Mouse (Mus musculus): ENCODE results near the gene Tnn. TPM values are rescaled to one million over a fixed set of nuclear protein-coding genes. Genes with fewer than 3 reads are reported as not detected.

The Tnn gene
- polyA plus RNA-seq, 1 experiment from 2014 or later = 0.15 TPM

DNA sequence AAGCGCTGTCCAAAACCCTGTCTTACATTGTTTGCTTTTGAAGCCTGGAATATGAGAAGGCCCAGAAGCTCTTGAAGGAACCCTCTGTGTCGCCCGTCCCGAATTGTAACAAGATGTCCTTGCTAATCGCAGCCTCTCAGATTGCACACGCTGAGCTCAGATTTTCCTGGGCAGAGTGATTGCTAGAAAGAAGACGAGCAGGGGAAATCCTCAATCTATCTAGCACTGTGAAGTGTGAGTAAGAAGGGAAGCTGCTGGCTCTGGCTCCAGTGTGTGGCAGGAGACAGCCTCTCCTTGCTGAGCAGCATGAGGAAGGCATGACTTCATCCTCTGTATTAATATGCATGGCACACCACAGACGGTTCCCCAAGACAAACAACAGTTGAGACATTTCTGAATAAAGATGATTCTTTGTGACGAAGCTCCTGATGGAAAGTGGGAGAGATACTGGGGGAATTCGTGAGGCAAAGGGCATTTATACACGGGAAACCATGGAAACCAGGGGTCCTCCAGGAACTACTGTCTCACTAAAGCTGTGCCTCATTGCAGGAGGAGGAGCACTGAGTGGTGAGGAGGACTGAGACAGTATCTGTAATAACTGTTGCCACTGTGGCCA, 4.0 kb downstream of the Tnn start:
- 53% methylated on average over 11 of the region's 11 CpGs for WGBS
- no peaks in the 10 kb centered on the region for H3K27me3 ChIP-seq (replicated peaks; ENCODE audit: control insufficient read depth, insufficient read depth, low read length)
- no peaks in the 10 kb centered on the region for H3K9me3 ChIP-seq (ENCODE audit: control insufficient read depth, low read length)
- no peak overlapping the region for H3K4me2 ChIP-seq (ENCODE audit: low read length)
- H3K36me3 ChIP-seq (ENCODE audit: control insufficient read depth, insufficient read depth) = no peaks in the 10 kb centered on the region
- ATAC-seq = peak; percentile 83
- peaks cover 10% of the 10 kb centered on the region for H3K4me1 ChIP-seq (replicated peaks; ENCODE audit: control insufficient read depth, insufficient read depth, low read length)
- no peak overlapping the region for H3K9ac ChIP-seq (replicated peaks; ENCODE audit: low read depth, low read length)
- H3K27ac ChIP-seq (ENCODE audit: low read length) = no peak overlapping the region
- H3K4me3 ChIP-seq (replicated peaks; ENCODE audit: low read length) = no peak overlapping the region

DNA sequence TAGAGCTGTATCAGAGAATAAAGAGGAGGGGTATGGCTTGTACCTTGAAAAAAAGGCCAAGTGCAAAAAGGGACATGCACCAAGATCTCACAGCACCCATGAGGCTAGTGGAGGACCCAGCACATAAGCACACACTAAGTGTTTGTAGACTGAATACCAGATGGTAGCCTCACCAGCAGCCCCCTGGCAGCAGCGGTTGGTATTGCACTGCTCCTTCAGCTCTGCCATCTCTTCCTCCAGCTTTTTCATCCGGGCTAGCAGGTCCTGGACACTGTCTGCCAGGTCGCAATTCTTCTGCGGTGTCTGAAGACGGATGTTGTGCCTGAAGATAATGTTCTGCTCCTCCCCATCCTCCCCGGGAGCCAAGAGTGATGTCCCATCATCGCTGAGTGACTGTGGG, 6.1 kb downstream of the Tnn start:
- Histone ChIP-seq H3K9ac (replicated peaks; ENCODE audit: low read depth, low read length) (no peak overlapping the region), H3K27me3 (replicated peaks; ENCODE audit: control insufficient read depth, insufficient read depth, low read length) (no peaks in the 10 kb centered on the region), H3K36me3 (ENCODE audit: control insufficient read depth, insufficient read depth) (no peaks in the 10 kb centered on the region), H3K4me1 (replicated peaks; ENCODE audit: control insufficient read depth, insufficient read depth, low read length) (peaks cover 10% of the 10 kb centered on the region), H3K4me3 (replicated peaks; ENCODE audit: low read length) (no peak overlapping the region), H3K9me3 (ENCODE audit: control insufficient read depth, low read length) (no peaks in the 10 kb centered on the region), H3K27ac (ENCODE audit: low read length) (no peak overlapping the region), H3K4me2 (ENCODE audit: low read length) (no peak overlapping the region)
- 90% methylated on average over 7 of the region's 7 CpGs for WGBS
- ATAC-seq = no peak

DNA sequence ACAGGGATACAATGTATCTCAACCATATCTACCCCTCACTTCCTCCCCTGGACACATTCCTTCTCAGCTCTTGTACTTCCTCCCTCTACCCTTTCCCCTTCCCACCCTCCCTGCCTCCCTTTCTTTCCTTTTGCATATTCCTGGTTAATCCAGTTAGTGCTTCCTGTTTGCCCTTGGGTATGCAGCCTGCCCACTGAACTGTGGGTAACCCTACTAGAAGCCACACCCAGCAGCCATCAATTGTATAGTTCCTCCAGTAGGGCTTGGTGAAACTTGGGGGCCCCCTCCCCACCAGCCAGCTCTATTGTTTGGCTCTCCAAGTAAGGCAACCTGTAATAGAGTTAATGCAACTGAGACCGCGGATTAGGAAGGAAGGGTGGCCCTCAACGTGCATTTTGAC, 7.8 kb downstream of the Tnn start:
- H3K4me2 ChIP-seq (ENCODE audit: low read length) = no peak overlapping the region
- H3K27ac ChIP-seq (ENCODE audit: low read length) = no peak overlapping the region
- WGBS = 70% methylated on average over 3 of the region's 3 CpGs
- peaks cover 10% of the 10 kb centered on the region for H3K4me1 ChIP-seq (replicated peaks; ENCODE audit: control insufficient read depth, insufficient read depth, low read length)
- H3K9me3 ChIP-seq (ENCODE audit: control insufficient read depth, low read length) = no peaks in the 10 kb centered on the region
- no peak overlapping the region for H3K4me3 ChIP-seq (replicated peaks; ENCODE audit: low read length)
- no peaks in the 10 kb centered on the region for H3K27me3 ChIP-seq (replicated peaks; ENCODE audit: control insufficient read depth, insufficient read depth, low read length)
- no peaks in the 10 kb centered on the region for H3K36me3 ChIP-seq (ENCODE audit: control insufficient read depth, insufficient read depth)
- H3K9ac ChIP-seq (replicated peaks; ENCODE audit: low read depth, low read length) = no peak overlapping the region
- no peak for ATAC-seq

DNA sequence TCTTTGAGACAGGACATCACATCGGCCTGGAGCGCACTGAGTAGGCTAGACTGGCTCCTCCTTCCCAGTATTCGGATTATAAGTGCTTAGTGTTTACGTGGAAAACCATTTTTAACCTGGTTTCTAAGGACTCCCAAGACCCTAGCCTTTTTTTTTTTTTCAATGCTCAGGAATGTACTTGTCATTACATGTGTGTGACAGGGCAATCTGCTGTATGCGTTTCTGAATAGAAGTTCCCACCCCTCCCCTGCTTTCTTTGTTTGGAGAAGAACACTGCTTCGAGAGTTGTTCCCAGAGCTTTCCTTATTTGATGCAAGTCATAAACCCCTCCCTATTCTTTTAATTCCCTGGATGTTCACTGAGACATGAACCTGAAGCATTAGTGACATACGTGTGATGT, 9.0 kb downstream of the Tnn start:
- Histone ChIP-seq H3K27me3 (replicated peaks; ENCODE audit: control insufficient read depth, insufficient read depth, low read length) (no peaks in the 10 kb centered on the region), H3K9me3 (ENCODE audit: control insufficient read depth, low read length) (no peaks in the 10 kb centered on the region), H3K4me1 (replicated peaks; ENCODE audit: control insufficient read depth, insufficient read depth, low read length) (peaks cover 4% of the 10 kb centered on the region; the same call in 1 of the 2 replicates), H3K9ac (replicated peaks; ENCODE audit: low read depth, low read length) (no peak overlapping the region), H3K4me2 (ENCODE audit: low read length) (no peak overlapping the region), H3K27ac (ENCODE audit: low read length) (no peak overlapping the region), H3K36me3 (ENCODE audit: control insufficient read depth, insufficient read depth) (no peaks in the 10 kb centered on the region), H3K4me3 (replicated peaks; ENCODE audit: low read length) (no peak overlapping the region)
- 0 out of 2 replicates have a peak, but pooled peaks have one; percentile 26 for ATAC-seq
- WGBS = 57% methylated on average over 7 of the region's 7 CpGs

DNA sequence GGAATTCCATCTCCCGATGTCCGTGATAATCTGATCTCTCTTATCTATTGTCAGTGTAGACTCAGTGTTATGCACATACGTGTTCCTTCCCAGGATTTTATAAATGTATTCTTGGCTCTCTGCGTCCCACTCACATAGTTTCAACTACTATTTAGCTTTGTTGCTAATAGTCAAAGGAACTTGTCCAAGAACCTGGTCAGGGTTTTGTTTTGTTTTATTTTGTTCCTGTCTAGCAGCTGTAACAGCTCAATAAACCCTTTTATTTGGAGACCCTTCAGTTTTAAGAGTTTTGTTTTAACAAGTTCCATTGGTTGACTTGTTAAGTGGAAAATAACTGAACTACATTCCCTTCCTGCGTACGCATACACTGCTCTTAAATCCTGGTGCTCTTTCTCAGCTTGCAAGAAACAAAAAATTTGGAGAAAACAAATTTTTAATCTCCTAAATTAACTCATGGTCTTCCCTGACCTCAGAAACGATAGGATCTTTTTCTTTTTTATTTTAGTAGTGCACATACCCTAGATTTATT, 17.0 kb downstream of the Tnn start:
- Histone ChIP-seq H3K27ac (ENCODE audit: low read length) (no peak overlapping the region), H3K36me3 (ENCODE audit: control insufficient read depth, insufficient read depth) (no peaks in the 10 kb centered on the region), H3K9ac (replicated peaks; ENCODE audit: low read depth, low read length) (no peak overlapping the region), H3K9me3 (ENCODE audit: control insufficient read depth, low read length) (no peaks in the 10 kb centered on the region), H3K27me3 (replicated peaks; ENCODE audit: control insufficient read depth, insufficient read depth, low read length) (no peaks in the 10 kb centered on the region), H3K4me3 (replicated peaks; ENCODE audit: low read length) (no peak overlapping the region), H3K4me2 (ENCODE audit: low read length) (no peak overlapping the region), H3K4me1 (replicated peaks; ENCODE audit: control insufficient read depth, insufficient read depth, low read length) (no peaks in the 10 kb centered on the region)
- WGBS = 73% methylated on average over 7 of the region's 7 CpGs
- ATAC-seq = no peak

DNA sequence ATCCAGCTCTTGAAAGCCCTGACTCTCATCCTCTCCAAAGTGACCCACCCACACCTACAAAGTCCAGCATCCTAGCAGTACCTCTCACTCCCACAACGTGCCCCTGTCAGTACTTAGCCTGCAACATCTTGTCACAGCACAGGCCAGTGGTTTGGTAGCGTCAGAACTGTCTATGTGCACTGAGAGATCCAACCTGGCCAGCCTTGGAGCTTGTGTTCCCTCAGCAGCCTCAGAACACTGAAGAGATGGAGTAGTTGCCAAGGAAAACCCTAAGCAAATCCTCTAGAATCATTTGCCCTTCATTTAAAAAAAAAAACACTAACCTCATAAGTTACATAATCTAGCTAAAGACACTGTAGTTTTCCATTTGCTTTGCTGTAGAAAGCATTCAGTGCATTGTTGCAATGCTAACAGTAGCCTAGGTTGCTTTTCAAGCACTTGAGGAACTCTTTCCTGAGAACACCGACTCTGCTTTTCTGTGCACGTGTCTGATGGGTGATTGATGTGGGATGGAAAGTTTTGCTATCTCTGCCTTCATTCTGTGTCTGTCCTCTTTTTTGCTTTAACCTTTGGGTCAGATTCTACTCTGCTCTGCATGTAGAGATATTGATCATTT, 19.8 kb downstream of the Tnn start:
- no peak for ATAC-seq
- no peaks in the 10 kb centered on the region for H3K27me3 ChIP-seq (replicated peaks; ENCODE audit: control insufficient read depth, insufficient read depth, low read length)

DNA sequence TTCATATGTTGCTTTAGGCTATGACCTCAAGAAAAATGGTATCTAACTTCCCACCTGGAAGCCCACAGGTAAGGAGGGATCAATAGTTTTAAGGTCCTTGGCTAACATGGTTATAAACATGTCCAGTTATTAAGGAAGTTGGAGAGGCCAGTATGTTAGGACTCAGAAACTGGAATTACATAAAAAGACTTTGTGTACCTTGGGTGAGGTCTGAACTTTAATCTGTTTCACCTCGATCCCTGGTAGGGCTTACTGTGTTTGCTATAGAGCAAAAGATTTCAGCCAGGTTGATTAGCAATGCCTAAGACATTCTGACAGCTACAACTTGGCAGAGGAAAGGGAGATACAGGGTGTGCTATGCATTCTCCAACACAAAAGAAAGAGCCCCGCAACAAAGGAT, 29.4 kb downstream of the Tnn start:
- Histone ChIP-seq H3K4me2 (ENCODE audit: low read length) (no peak overlapping the region), H3K9me3 (ENCODE audit: control insufficient read depth, low read length) (no peaks in the 10 kb centered on the region), H3K9ac (replicated peaks; ENCODE audit: low read depth, low read length) (no peak overlapping the region), H3K36me3 (ENCODE audit: control insufficient read depth, insufficient read depth) (no peaks in the 10 kb centered on the region), H3K4me1 (replicated peaks; ENCODE audit: control insufficient read depth, insufficient read depth, low read length) (no peaks in the 10 kb centered on the region), H3K27me3 (replicated peaks; ENCODE audit: control insufficient read depth, insufficient read depth, low read length) (no peaks in the 10 kb centered on the region), H3K4me3 (replicated peaks; ENCODE audit: low read length) (no peak overlapping the region), H3K27ac (ENCODE audit: low read length) (no peak overlapping the region)
- no peak for ATAC-seq
- WGBS = 84% methylated on average over 2 of the region's 2 CpGs

More for the DNA sequence above, 19.8 kb downstream of the Tnn start:
- Histone ChIP-seq H3K9me3 (ENCODE audit: control insufficient read depth, low read length) (no peaks in the 10 kb centered on the region), H3K36me3 (ENCODE audit: control insufficient read depth, insufficient read depth) (no peaks in the 10 kb centered on the region), H3K9ac (replicated peaks; ENCODE audit: low read depth, low read length) (no peak overlapping the region), H3K4me2 (ENCODE audit: low read length) (no peak overlapping the region), H3K27ac (ENCODE audit: low read length) (no peak overlapping the region), H3K4me3 (replicated peaks; ENCODE audit: low read length) (no peak overlapping the region), H3K4me1 (replicated peaks; ENCODE audit: control insufficient read depth, insufficient read depth, low read length) (no peaks in the 10 kb centered on the region)
- WGBS = 78% methylated on average over 4 of the region's 4 CpGs

DNA sequence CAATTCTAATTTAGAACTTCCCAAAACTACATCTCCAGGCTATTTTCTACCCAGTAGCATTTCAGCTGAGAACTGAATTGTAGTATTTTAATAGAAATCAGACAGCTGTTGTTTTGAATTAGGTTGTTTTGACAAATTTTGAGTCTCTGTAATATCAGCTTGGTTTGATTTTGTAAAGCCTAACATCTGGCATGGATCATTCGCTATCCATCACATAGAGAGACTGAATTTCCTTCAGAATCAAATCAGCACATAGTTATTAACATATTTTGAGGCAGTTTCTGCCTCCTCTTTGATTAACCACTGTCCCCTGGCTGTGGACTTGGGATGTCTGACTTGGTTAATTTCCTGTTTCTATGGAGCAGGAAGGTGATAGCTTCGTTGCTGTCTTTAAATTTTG, 44.8 kb downstream of the Tnn start:
- Histone ChIP-seq H3K9ac (replicated peaks; ENCODE audit: low read depth, low read length) (no peak overlapping the region), H3K4me2 (ENCODE audit: low read length) (no peak overlapping the region), H3K4me3 (replicated peaks; ENCODE audit: low read length) (no peak overlapping the region), H3K4me1 (replicated peaks; ENCODE audit: control insufficient read depth, insufficient read depth, low read length) (no peaks in the 10 kb centered on the region), H3K36me3 (ENCODE audit: control insufficient read depth, insufficient read depth) (no peaks in the 10 kb centered on the region), H3K27me3 (replicated peaks; ENCODE audit: control insufficient read depth, insufficient read depth, low read length) (no peaks in the 10 kb centered on the region), H3K9me3 (ENCODE audit: control insufficient read depth, low read length) (no peaks in the 10 kb centered on the region), H3K27ac (ENCODE audit: low read length) (no peak overlapping the region)
- ATAC-seq = peak; percentile 59
- 70% methylated on average over 2 of the region's 2 CpGs for WGBS

DNA sequence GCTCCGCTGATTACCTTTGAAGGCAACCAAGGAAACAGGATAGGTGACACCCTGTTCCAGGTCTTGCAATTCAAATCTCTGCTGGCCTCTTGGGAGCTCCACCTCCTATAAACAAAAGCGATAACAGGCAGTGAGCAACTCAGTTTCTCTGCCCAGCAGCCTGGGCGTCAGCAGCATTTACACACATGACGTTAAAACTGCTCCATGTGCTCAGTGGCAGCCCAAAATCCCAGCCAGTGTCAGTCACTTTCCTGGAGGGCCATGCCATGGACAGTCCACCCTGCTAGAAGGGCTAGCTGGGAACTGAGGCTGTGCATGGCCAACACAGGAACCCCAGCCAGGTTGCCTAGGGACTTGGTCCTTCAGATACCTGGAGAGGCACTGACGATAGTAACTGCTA, 48.0 kb downstream of the Tnn start:
- H3K9me3 ChIP-seq (ENCODE audit: control insufficient read depth, low read length) = no peaks in the 10 kb centered on the region
- no peak for ATAC-seq
- H3K36me3 ChIP-seq (ENCODE audit: control insufficient read depth, insufficient read depth) = no peaks in the 10 kb centered on the region
- H3K4me2 ChIP-seq (ENCODE audit: low read length) = no peak overlapping the region
- no peak overlapping the region for H3K27ac ChIP-seq (ENCODE audit: low read length)
- WGBS = 87% methylated on average over 5 of the region's 5 CpGs
- H3K4me1 ChIP-seq (replicated peaks; ENCODE audit: control insufficient read depth, insufficient read depth, low read length) = no peaks in the 10 kb centered on the region
- H3K9ac ChIP-seq (replicated peaks; ENCODE audit: low read depth, low read length) = no peak overlapping the region
- no peaks in the 10 kb centered on the region for H3K27me3 ChIP-seq (replicated peaks; ENCODE audit: control insufficient read depth, insufficient read depth, low read length)
- H3K4me3 ChIP-seq (replicated peaks; ENCODE audit: low read length) = no peak overlapping the region
